Mouse (Mus musculus) intestine, postnatal 0 days (tissue): Measurements from ENCODE around the gene Mlycd. TPM values are rescaled to one million over a fixed set of nuclear protein-coding genes. Genes with fewer than 3 reads are reported as not detected.

Source experiments
- ATAC-seq: fragments of 200-750 bp; cut with Nextera tagmentation; 2 replicates; pipeline ENCODE4 v1.8.0; 2017; ENCODE audit warnings: mild to moderate bottlenecking, moderate TSS enrichment, moderate library complexity
- H3K27ac ChIP-seq: fragments of 300-500 bp; sonication (generic); 2 replicates; pipeline ENCODE4 v1.5.1; 2014; ENCODE audit warnings: mild to moderate bottlenecking, low read depth, low read length, moderate library complexity
- H3K27me3 ChIP-seq: fragments of 300-500 bp; sonication (generic); replicated peaks from 2 replicates; pipeline ENCODE4 v1.6.1; 2014; ENCODE audit warnings: low read length, mixed read lengths; ENCODE audit not compliant: control insufficient read depth, insufficient read depth
- H3K36me3 ChIP-seq: fragments of 300-500 bp; sonication (generic); 2 replicates; pipeline ENCODE4 v1.6.1; 2014; ENCODE audit warnings: mild to moderate bottlenecking, moderate library complexity; ENCODE audit not compliant: control insufficient read depth, insufficient read depth
- H3K4me1 ChIP-seq: fragments of 300-500 bp; sonication (generic); replicated peaks from 2 replicates; pipeline ENCODE4 v1.6.1; 2014; ENCODE audit warnings: antibody characterized with exemption, low read length, mixed read lengths; ENCODE audit not compliant: control insufficient read depth, insufficient read depth
- H3K4me2 ChIP-seq: fragments of 300-500 bp; sonication (generic); replicated peaks from 2 replicates; pipeline ENCODE4 v1.6.1; 2014; ENCODE audit warnings: low read depth, mild to moderate bottlenecking, moderate library complexity
- H3K4me3 ChIP-seq: fragments of 300-500 bp; sonication (generic); 2 replicates; pipeline ENCODE4 v1.5.1; 2014; ENCODE audit warnings: low read depth, low read length
- H3K9ac ChIP-seq: fragments of 300-500 bp; sonication (generic); 2 replicates; pipeline ENCODE4 v1.6.1; 2014; ENCODE audit warnings: mild to moderate bottlenecking, low read depth, low read length
- H3K9me3 ChIP-seq: fragments of 300-500 bp; sonication (generic); 2 replicates; pipeline ENCODE4 v1.6.1; 2016; ENCODE audit warnings: mixed run types; ENCODE audit not compliant: control insufficient read depth
- CTCF ChIP-seq: sonication (generic); IDR thresholded peaks from 2 replicates; pipeline ENCODE4 v1.5.1; 2016; ENCODE audit warnings: low read depth, mild to moderate bottlenecking, control low read depth, antibody characterized with exemption, moderate library complexity
- WGBS: fragments of 180-500 bp; shearing (Covaris S2); extraction: QIAGEN DNeasy Blood & Tissue Kit; methylation state at CpG from one replicate; pipeline ENCODE4 v1.1.7; 2014; 5-methylcytosine and 5-hydroxymethylcytosine counted together
- polyA plus RNA-seq: library from polyadenylated mRNA; unstranded; fragments of >200 nt; fragmentation: Nextera tagmentation; extraction: Ambion mirVana; gene quantifications from 2 replicates; pipeline ENCODE4 v1.2.1, GENCODE M21; 2015

Gene Mlycd
- polyA plus RNA-seq, 1 experiment from 2014 or later = 29.0 TPM

GRCm38 (mm10) chr8:119446211-119446989, 51.7 kb downstream of the Mlycd start, which contains the start of gene Necab2:
Gene Necab2 (plus strand): TSS chr8:119446719.
- H3K36me3 ChIP-seq = peaks cover 36% of the 10 kb centered on the region
- peaks cover 26% of the 10 kb centered on the region for H3K27me3 ChIP-seq
- H3K4me3 ChIP-seq = peak within 1 kb of the TSS; percentile 51
- H3K9ac ChIP-seq = peak within 1 kb of the TSS; percentile 37
- WGBS = under 1% methylated on average over 30 of the region's 52 CpGs
- H3K27ac ChIP-seq = no peak within 1 kb of the TSS
- H3K9me3 ChIP-seq = no peaks in the 10 kb centered on the region
- peak; percentile 50 for ATAC-seq
- H3K4me1 ChIP-seq = peaks cover 2% of the 10 kb centered on the region; the same call in 1 of the 2 replicates
- TF ChIP-seq CTCF = peak; percentile 91
- H3K4me2 ChIP-seq = peak within 1 kb of the TSS; percentile 99

GRCm38 (mm10) chr8:119446990-119447780, 52.5 kb downstream of the Mlycd start:
- peak overlapping the region; percentile 99 for H3K4me2 ChIP-seq
- 1% methylated on average over 37 of the region's 80 CpGs for WGBS
- peak overlapping the region; percentile 37; the same call in 1 of the 2 replicates for H3K9ac ChIP-seq
- peaks cover 29% of the 10 kb centered on the region for H3K36me3 ChIP-seq
- no peak overlapping the region for H3K27ac ChIP-seq
- no peak for TF ChIP-seq CTCF
- peaks cover 26% of the 10 kb centered on the region for H3K27me3 ChIP-seq
- no peaks in the 10 kb centered on the region; the same call in 1 of the 2 replicates for H3K4me1 ChIP-seq
- no peak for ATAC-seq
- no peaks in the 10 kb centered on the region for H3K9me3 ChIP-seq
- peak overlapping the region; percentile 51 for H3K4me3 ChIP-seq

- peak overlapping the region; percentile 99; the same call in 1 of the 2 replicates for H3K4me2 ChIP-seq
- no peak for TF ChIP-seq CTCF
- ATAC-seq = no peak
- no peaks in the 10 kb centered on the region for H3K9me3 ChIP-seq
- peaks cover 26% of the 10 kb centered on the region for H3K27me3 ChIP-seq
- no peaks in the 10 kb centered on the region; the same call in 1 of the 2 replicates for H3K4me1 ChIP-seq
- H3K27ac ChIP-seq = no peak overlapping the region
- peaks cover 23% of the 10 kb centered on the region for H3K36me3 ChIP-seq
- no peak overlapping the region for H3K9ac ChIP-seq
- H3K4me3 ChIP-seq = peak overlapping the region; percentile 51; the same call in 1 of the 2 replicates
- 13% methylated on average over 17 of the region's 17 CpGs for WGBS
Observed at GRCm38 (mm10) chr8:119447781-119448170, 53.1 kb downstream of the Mlycd start.

GRCm38 (mm10) chr8:119449627-119450026, 54.9 kb downstream of the Mlycd start:
- WGBS = 81% methylated on average over 12 of the region's 12 CpGs
- no peak overlapping the region for H3K4me2 ChIP-seq
- no peaks in the 10 kb centered on the region; the same call in 1 of the 2 replicates for H3K4me1 ChIP-seq
- peaks cover 26% of the 10 kb centered on the region for H3K27me3 ChIP-seq
- no peak for TF ChIP-seq CTCF
- no peaks in the 10 kb centered on the region for H3K9me3 ChIP-seq
- no peak overlapping the region for H3K9ac ChIP-seq
- no peak overlapping the region for H3K4me3 ChIP-seq
- ATAC-seq = no peak
- peaks cover 11% of the 10 kb centered on the region; the same call in 1 of the 2 replicates for H3K36me3 ChIP-seq
- no peak overlapping the region for H3K27ac ChIP-seq

GRCm38 (mm10) chr8:119451131-119451530, 56.5 kb downstream of the Mlycd start:
- Histone ChIP-seq H3K9ac (no peak overlapping the region), H3K36me3 (no peaks in the 10 kb centered on the region), H3K9me3 (no peaks in the 10 kb centered on the region), H3K4me2 (no peak overlapping the region), H3K4me1 (no peaks in the 10 kb centered on the region), H3K27me3 (peaks cover 26% of the 10 kb centered on the region), H3K27ac (no peak overlapping the region), H3K4me3 (no peak overlapping the region)
- TF ChIP-seq CTCF = no peak
- 88% methylated on average over 4 of the region's 4 CpGs for WGBS
- ATAC-seq = no peak

GRCm38 (mm10) chr8:119452919-119453318, 58.2 kb downstream of the Mlycd start:
- TF ChIP-seq CTCF = no peak
- H3K9ac ChIP-seq = no peak overlapping the region
- H3K4me3 ChIP-seq = no peak overlapping the region
- 89% methylated on average over 5 of the region's 5 CpGs for WGBS
- no peaks in the 10 kb centered on the region for H3K4me1 ChIP-seq
- ATAC-seq = no peak
- peaks cover 16% of the 10 kb centered on the region for H3K27me3 ChIP-seq
- H3K36me3 ChIP-seq = no peaks in the 10 kb centered on the region
- H3K27ac ChIP-seq = no peak overlapping the region
- no peaks in the 10 kb centered on the region for H3K9me3 ChIP-seq
- no peak overlapping the region for H3K4me2 ChIP-seq
